Mouse (Mus musculus) megakaryocyte, adult 5-6 weeks (primary cell): Measurements from ENCODE around the gene Parva. TPM values are rescaled to one million over a fixed set of nuclear protein-coding genes. Genes with fewer than 3 reads are reported as not detected.

ENCODE experiments used
- ATAC-seq: 2 replicates; pipeline ENCODE4 v1.8.0; 2016; ENCODE audit warnings: mild to moderate bottlenecking, inconsistent platforms; ENCODE audit not compliant: poor library complexity, severe bottlenecking
- total RNA-seq, 2 experiments: library from RNA; stranded (forward) in 1 of 2; stranded (reverse) in 1 of 2; fragments of 153-499, 151-499 nt in 1 of 2; fragments of 221-1000, 200-1000 nt in 1 of 2; gene quantifications; 2 replicates each; pipeline versions ENCODE4 v1.2.3 to v1.2.4; 2015 to 2017

Parva gene
- total RNA-seq, 2 experiments from 2014 or later: not detected

- no peak for ATAC-seq
Observed at GRCm38 (mm10) chr7:112595226-112595850, 168.0 kb downstream of the Parva start.

- ATAC-seq: no peak
Observed at GRCm38 (mm10) chr7:112599650-112600049, 172.3 kb downstream of the Parva start.

- no peak for ATAC-seq
Observed at GRCm38 (mm10) chr7:112600163-112600562, 172.9 kb downstream of the Parva start.

GRCm38 (mm10) chr7:112602966-112603365 lies 175.7 kb downstream of the Parva start:
- no peak for ATAC-seq

GRCm38 (mm10) chr7:112603496-112604170 lies 176.3 kb downstream of the Parva start:
- no peak for ATAC-seq

GRCm38 (mm10) chr7:112604209-112604608 lies 176.9 kb downstream of the Parva start:
- no peak for ATAC-seq

GRCm38 (mm10) chr7:112614046-112614790 lies 186.9 kb downstream of the Parva start:
- ATAC-seq: no peak

- no peak for ATAC-seq
Observed at GRCm38 (mm10) chr7:112614791-112615668, 187.7 kb downstream of the Parva start.

GRCm38 (mm10) chr7:112620322-112621179 lies 193.2 kb downstream of the Parva start:
- ATAC-seq: no peak

- no peak for ATAC-seq
Observed at GRCm38 (mm10) chr7:112627481-112627880, 200.2 kb downstream of the Parva start.

GRCm38 (mm10) chr7:112634505-112635213 lies 207.4 kb downstream of the Parva start:
- no peak for ATAC-seq

- no peak for ATAC-seq
Observed at GRCm38 (mm10) chr7:112635936-112636335, 208.6 kb downstream of the Parva start.

Other genes with a start within 250 kb of the Parva start
- gene Mical2, start 201.6 kb upstream of the Parva start, total RNA-seq (2015): 1.1 and 1.8 TPM in 2 replicates
- 0.69 and 1.1 TPM in 2 replicates for gene Mical2, start 201.6 kb upstream of the Parva start, total RNA-seq (2017)